Mouse (Mus musculus) E14TG2a.4 (cell line): Measurements from ENCODE around the gene Rnd3.

Experiments
- CTCF ChIP-seq: conservative IDR thresholded peaks from 2 replicates; pipeline ENCODE4 v1.5.1; 2014; ENCODE audit warnings: low read length
- NANOG ChIP-seq: IDR thresholded peaks from 2 replicates; pipeline ENCODE4 v1.6.1; 2014; ENCODE audit warnings: borderline replicate concordance, low read length, mixed read lengths

DNA sequence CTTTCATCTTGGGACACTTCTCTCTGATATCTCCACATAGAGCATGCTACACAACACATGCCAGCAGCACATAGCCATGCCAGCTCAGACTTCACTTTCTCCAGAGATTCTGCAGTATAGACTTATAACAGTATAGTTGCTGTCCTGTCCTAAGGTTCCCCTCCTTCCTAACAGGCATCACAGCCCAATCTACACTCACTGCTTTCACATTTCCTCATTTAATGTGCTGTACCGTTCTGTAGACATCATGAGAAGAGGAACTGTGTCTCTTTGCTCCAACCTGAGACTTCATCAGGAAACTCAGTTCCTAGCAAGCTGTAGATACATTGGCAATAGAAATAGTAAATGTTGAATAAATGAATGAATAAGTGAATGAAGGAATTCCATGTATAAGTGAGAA lies 49.7 kb downstream of the Rnd3 start:
- TF ChIP-seq NANOG (no peak), CTCF (no peak)
